11 mouse cellular contexts compared by ENCODE assay signal in genomic region chr2:173037827-173038607, GRCm38 (mm10). TPM values are rescaled to one million over a fixed set of nuclear protein-coding genes. Genes with fewer than 3 reads are reported as not detected.
A peak's percentile ranks its signal among the peaks of the same experiment; 100 is the strongest.
DNase-seq lines count a peak whose midpoint lies in the region; ATAC-seq and TF ChIP-seq lines count a peak whose summit lies in the region.
"Had no signal": no experiment of that assay in that cellular context is flagged by ENCODE, and none has a peak within 500 bp of the region (broad histone marks: within the 10 kb centered on the region; RNA-seq: fewer than 3 reads in every experiment).

No protein-coding gene starts in this region.

- TF ChIP-seq CTCF in bone marrow, adult 2 months (IDR thresholded peaks at IDR 0.05; ENCODE audit: control insufficient read depth, insufficient read depth, low read length): peak; percentile 47; the same call in 1 of the 2 replicates

- peaks cover 25% of the 10 kb centered on the region for H3K36me3 ChIP-seq in kidney, embryonic 15.5 days
- H3K36me3 ChIP-seq in liver, embryonic 11.5 days (ENCODE audit: control insufficient read depth, insufficient read depth, low read length): peaks cover 19% of the 10 kb centered on the region
- H3K36me3 ChIP-seq in stomach, embryonic 14.5 days (ENCODE audit: control insufficient read depth, insufficient read depth, low read length): peaks cover 11% of the 10 kb centered on the region

- peak; percentile 49; the same call in 1 of the 2 replicates for TF ChIP-seq POLR2A in bone marrow, adult 2 months (IDR thresholded peaks at IDR 0.05; ENCODE audit: borderline replicate concordance, control insufficient read depth, low read depth, low read length)

- no peak overlapping the region for H3K9ac ChIP-seq in kidney, embryonic 15.5 days
- H3K9ac ChIP-seq in liver, embryonic 11.5 days (ENCODE audit: low read depth, low read length): peak overlapping the region; percentile 60
- H3K9ac ChIP-seq in stomach, embryonic 14.5 days (replicated peaks; ENCODE audit: low read depth, low read length): no peak overlapping the region
- H3K9ac ChIP-seq: embryonic facial prominence, embryonic 12.5 days; hindbrain, embryonic 14.5 days; neural tube, embryonic 12.5 days had no signal

- peaks cover 9% of the 10 kb centered on the region for H3K4me1 ChIP-seq in kidney, embryonic 15.5 days
- H3K4me1 ChIP-seq in bone marrow, adult 2 months (ENCODE audit: control insufficient read depth, insufficient read depth, low read length): peaks cover 19% of the 10 kb centered on the region
- peaks cover 84% of the 10 kb centered on the region for H3K4me1 ChIP-seq in liver, embryonic 11.5 days (replicated peaks; ENCODE audit: control insufficient read depth, insufficient read depth, low read length)
- H3K4me1 ChIP-seq in stomach, embryonic 14.5 days (ENCODE audit: control insufficient read depth, insufficient read depth, low read length): no peaks in the 10 kb centered on the region
- H3K4me1 ChIP-seq: neural tube, embryonic 12.5 days had no signal

- no peak overlapping the region for H3K4me2 ChIP-seq in kidney, embryonic 15.5 days
- peak overlapping the region; percentile 57 for H3K4me2 ChIP-seq in liver, embryonic 11.5 days
- H3K4me2 ChIP-seq in stomach, embryonic 14.5 days (replicated peaks; ENCODE audit: low read depth, low read length): no peak overlapping the region
- H3K4me2 ChIP-seq: embryonic facial prominence, embryonic 12.5 days; hindbrain, embryonic 14.5 days; neural tube, embryonic 12.5 days had no signal

- H3K4me3 ChIP-seq in kidney, embryonic 15.5 days (replicated peaks): no peak overlapping the region
- H3K4me3 ChIP-seq in bone marrow, adult 2 months (replicated peaks; ENCODE audit: control insufficient read depth, low read depth, low read length): peak overlapping the region; percentile 17
- H3K4me3 ChIP-seq in liver, embryonic 11.5 days (ENCODE audit: low read depth, low read length): peak overlapping the region; percentile 27
- no peak overlapping the region for H3K4me3 ChIP-seq in stomach, embryonic 14.5 days (ENCODE audit: low read depth, low read length)
- H3K4me3 ChIP-seq: embryonic facial prominence, embryonic 12.5 days; neural tube, embryonic 12.5 days had no signal

- DNase-seq in kidney, postnatal 4 days: no peak
- peak; percentile 77 for DNase-seq in liver, embryonic 11.5 days (ENCODE audit: low spot score)
- DNase-seq in urinary bladder, postnatal 10 days (ENCODE audit: low spot score): no peak
- no peak for DNase-seq in layer of hippocampus, adult 18-20 months (ENCODE audit: low spot score in 2 of 2)
- DNase-seq in neural tube, embryonic 10.5 days (ENCODE audit: extremely low spot score, low spot score): no peak

- WGBS in kidney, embryonic 15.5 days: 77% methylated on average over 7 of the region's 7 CpGs
- WGBS in bone marrow, adult 2 months: 42% methylated on average over 7 of the region's 7 CpGs
- 37% methylated on average over 7 of the region's 7 CpGs for WGBS in liver, embryonic 11.5 days
- 62% methylated on average over 7 of the region's 7 CpGs for WGBS in stomach, embryonic 14.5 days

- H3K27ac ChIP-seq in kidney, embryonic 15.5 days: no peak overlapping the region
- H3K27ac ChIP-seq in bone marrow, adult 2 months (ENCODE audit: control insufficient read depth, insufficient read depth, low read depth, low read length, poor library complexity): peak overlapping the region; percentile 97
- H3K27ac ChIP-seq in liver, embryonic 11.5 days (ENCODE audit: low read depth, low read length): peak overlapping the region; percentile 99
- H3K27ac ChIP-seq in stomach, embryonic 14.5 days (ENCODE audit: low read length): no peak overlapping the region
- H3K27ac ChIP-seq: hindbrain, embryonic 14.5 days; neural tube, embryonic 12.5 days had no signal

- H3K9me3 ChIP-seq in kidney, embryonic 15.5 days (replicated peaks): no peaks in the 10 kb centered on the region
- no peaks in the 10 kb centered on the region for H3K9me3 ChIP-seq in liver, embryonic 11.5 days (ENCODE audit: control insufficient read depth, low read length)
- H3K9me3 ChIP-seq in stomach, embryonic 14.5 days (ENCODE audit: control insufficient read depth, low read depth, low read length): no peaks in the 10 kb centered on the region
- H3K9me3 ChIP-seq: embryonic facial prominence, embryonic 12.5 days; neural tube, embryonic 12.5 days had no signal

- peak; percentile 69 for ATAC-seq in kidney, embryonic 15.5 days (replicated peaks; ENCODE audit: low FRiP score)
- ATAC-seq in liver, embryonic 11.5 days (replicated peaks; ENCODE audit: low FRiP score): peak; percentile 85
- ATAC-seq in stomach, embryonic 14.5 days (ENCODE audit: insufficient number of reproducible peaks, insufficient read depth, low FRiP score, low read depth): peak; percentile 78; the same call in 1 of the 2 replicates

- no peaks in the 10 kb centered on the region for H3K27me3 ChIP-seq in kidney, embryonic 15.5 days
- H3K27me3 ChIP-seq in liver, embryonic 11.5 days (replicated peaks; ENCODE audit: control insufficient read depth, insufficient read depth, low read length): no peaks in the 10 kb centered on the region
- H3K27me3 ChIP-seq in stomach, embryonic 14.5 days (ENCODE audit: control insufficient read depth, insufficient read depth, low read length): no peaks in the 10 kb centered on the region
- H3K27me3 ChIP-seq: embryonic facial prominence, embryonic 12.5 days; neural tube, embryonic 12.5 days had no signal

RNA-seq across cellular contexts. Expression of gene Rbm38, which starts 17.7 kb away (rescaled TPM):
- polyA plus RNA-seq in kidney, embryonic 15.5 days (2015; fragmentation: Nextera tagmentation; extraction: Ambion mirVana): 32.1 and 37.3 TPM in 2 replicates
- polyA plus RNA-seq in bone marrow, adult 2 months (2011; ENCODE audit: insufficient read depth, insufficient read length, low replicate concordance, missing spikeins): 204 and 219 TPM in 2 replicates
- 209 and 222 TPM in 2 replicates for polyA plus RNA-seq in liver, embryonic 11.5 days (2014; fragmentation: Nextera tagmentation; extraction: Ambion mirVana)
- polyA plus RNA-seq in stomach, embryonic 14.5 days (2014; fragmentation: Nextera tagmentation; extraction: Ambion mirVana): 35.6 and 37.9 TPM in 2 replicates
- 1 to 10 TPM; 4.5 to 4.7 TPM for total RNA-seq in layer of hippocampus, adult 18-20 months (2021)

RNA-seq across cellular contexts. Expression of gene Rae1, which starts 38.1 kb away (rescaled TPM):
- 138 and 145 TPM in 2 replicates for polyA plus RNA-seq in kidney, embryonic 15.5 days (2015; fragmentation: Nextera tagmentation; extraction: Ambion mirVana)
- 55.2 and 61.5 TPM in 2 replicates for polyA plus RNA-seq in bone marrow, adult 2 months (2011; ENCODE audit: insufficient read depth, insufficient read length, low replicate concordance, missing spikeins)
- 172 and 181 TPM in 2 replicates for polyA plus RNA-seq in liver, embryonic 11.5 days (2014; fragmentation: Nextera tagmentation; extraction: Ambion mirVana)
- polyA plus RNA-seq in stomach, embryonic 14.5 days (2014; fragmentation: Nextera tagmentation; extraction: Ambion mirVana): 138 and 146 TPM in 2 replicates
- total RNA-seq in layer of hippocampus, adult 18-20 months (2021): 10 to 100 TPM; 70.3 to 75.5 TPM

Comparison
In these comparisons a context has a peak if more than half of its experiments do, and no peak if none do; other contexts are left out.
1. H3K27ac ChIP-seq: peak in bone marrow, adult 2 months (single experiment) and liver, embryonic 11.5 days (single experiment); none in kidney, embryonic 15.5 days (single experiment) and stomach, embryonic 14.5 days (single experiment).
2. H3K4me3 ChIP-seq: peak in bone marrow, adult 2 months (single experiment) and liver, embryonic 11.5 days (single experiment); none in kidney, embryonic 15.5 days (single experiment) and stomach, embryonic 14.5 days (single experiment).
3. Peak in every context shown above with its lines, with median percentiles within 50 percentile points of each other: ATAC-seq.